Mouse (Mus musculus): ENCODE measurements around the gene Rfx4. TPM values are rescaled to one million over a fixed set of nuclear protein-coding genes. Genes with fewer than 3 reads are reported as not detected.
A peak's percentile ranks its signal among the peaks of the same experiment; 100 is the strongest.

The Rfx4 gene
- total RNA-seq, 2 experiments from 2014 or later = not detected

GRCm38 (mm10) chr10:84807206-84807605 is 51.3 kb downstream of the Rfx4 start:
- ATAC-seq (replicated peaks; ENCODE audit: low FRiP score, low TSS enrichment, poor library complexity, severe bottlenecking) = no peak

GRCm38 (mm10) chr10:84810030-84810849 is 54.4 kb downstream of the Rfx4 start:
- no peak for ATAC-seq (replicated peaks; ENCODE audit: low FRiP score, low TSS enrichment, poor library complexity, severe bottlenecking)

GRCm38 (mm10) chr10:84811171-84811912 is 55.5 kb downstream of the Rfx4 start:
- no peak for ATAC-seq (replicated peaks; ENCODE audit: low FRiP score, low TSS enrichment, poor library complexity, severe bottlenecking)

GRCm38 (mm10) chr10:84811913-84812295 is 56.0 kb downstream of the Rfx4 start:
- no peak for ATAC-seq (replicated peaks; ENCODE audit: low FRiP score, low TSS enrichment, poor library complexity, severe bottlenecking)

- ATAC-seq (replicated peaks; ENCODE audit: low FRiP score, low TSS enrichment, poor library complexity, severe bottlenecking) = no peak
These were observed 60.0 kb downstream of the Rfx4 start for GRCm38 (mm10) chr10:84815676-84816436.

- no peak for ATAC-seq (replicated peaks; ENCODE audit: low FRiP score, low TSS enrichment, poor library complexity, severe bottlenecking)
These were observed 61.4 kb downstream of the Rfx4 start for GRCm38 (mm10) chr10:84817086-84817869.

- no peak for ATAC-seq (replicated peaks; ENCODE audit: low FRiP score, low TSS enrichment, poor library complexity, severe bottlenecking)
These were observed 63.8 kb downstream of the Rfx4 start for GRCm38 (mm10) chr10:84819669-84820068.

GRCm38 (mm10) chr10:84820230-84820629 is 64.4 kb downstream of the Rfx4 start:
- no peak for ATAC-seq (replicated peaks; ENCODE audit: low FRiP score, low TSS enrichment, poor library complexity, severe bottlenecking)

- no peak for ATAC-seq (replicated peaks; ENCODE audit: low FRiP score, low TSS enrichment, poor library complexity, severe bottlenecking)
These were observed 66.9 kb downstream of the Rfx4 start for GRCm38 (mm10) chr10:84822741-84823151.

GRCm38 (mm10) chr10:84823621-84824020 is 67.8 kb downstream of the Rfx4 start:
- no peak for ATAC-seq (replicated peaks; ENCODE audit: low FRiP score, low TSS enrichment, poor library complexity, severe bottlenecking)

GRCm38 (mm10) chr10:84829009-84829408 is 73.1 kb downstream of the Rfx4 start:
- ATAC-seq (replicated peaks; ENCODE audit: low FRiP score, low TSS enrichment, poor library complexity, severe bottlenecking) = no peak

- ATAC-seq (replicated peaks; ENCODE audit: low FRiP score, low TSS enrichment, poor library complexity, severe bottlenecking) = no peak
These were observed 79.7 kb downstream of the Rfx4 start for GRCm38 (mm10) chr10:84835596-84835995.

- peak; percentile 88 for ATAC-seq (replicated peaks; ENCODE audit: low FRiP score, low TSS enrichment, poor library complexity, severe bottlenecking)
These were observed 80.2 kb downstream of the Rfx4 start for GRCm38 (mm10) chr10:84836104-84836503.

GRCm38 (mm10) chr10:84837355-84837754 is 81.5 kb downstream of the Rfx4 start:
- no peak for ATAC-seq (replicated peaks; ENCODE audit: low FRiP score, low TSS enrichment, poor library complexity, severe bottlenecking)

- ATAC-seq (replicated peaks; ENCODE audit: low FRiP score, low TSS enrichment, poor library complexity, severe bottlenecking) = no peak
These were observed 83.1 kb downstream of the Rfx4 start for GRCm38 (mm10) chr10:84838850-84839473.

- no peak for ATAC-seq (replicated peaks; ENCODE audit: low FRiP score, low TSS enrichment, poor library complexity, severe bottlenecking)
These were observed 90.8 kb downstream of the Rfx4 start for GRCm38 (mm10) chr10:84846638-84847037.

- peak; percentile 76 for ATAC-seq (replicated peaks; ENCODE audit: low FRiP score, low TSS enrichment, poor library complexity, severe bottlenecking)
These were observed 96.4 kb downstream of the Rfx4 start for GRCm38 (mm10) chr10:84851981-84852979.

GRCm38 (mm10) chr10:84854059-84854458 is 98.2 kb downstream of the Rfx4 start:
- no peak for ATAC-seq (replicated peaks; ENCODE audit: low FRiP score, low TSS enrichment, poor library complexity, severe bottlenecking)

All from megakaryocyte-erythroid progenitor cell, adult 5-6 weeks (primary cell).